Mouse (Mus musculus) heart, postnatal 0 days (tissue): ENCODE results near the gene Art4. TPM values are rescaled to one million over a fixed set of nuclear protein-coding genes. Genes with fewer than 3 reads are reported as not detected.

Experiments used
- ATAC-seq: fragments of 200-750 bp; cut with Nextera tagmentation; 2 replicates; pipeline ENCODE4 v1.8.0; 2017; ENCODE audit warnings: low read depth, moderate number of reproducible peaks, moderate library complexity; ENCODE audit not compliant: insufficient read depth
- DNase-seq: peaks from one replicate; pipeline ENCODE4 v3.0.0-alpha.2; 2016; ENCODE audit warnings: low spot score
- H3K27ac ChIP-seq: fragments of 300-500 bp; sonication (generic); 2 replicates; pipeline ENCODE4 v1.5.1; 2014; ENCODE audit warnings: low read depth, mild to moderate bottlenecking
- H3K27me3 ChIP-seq: fragments of 300-500 bp; sonication (generic); 2 replicates; pipeline ENCODE4 v1.6.1; 2014; ENCODE audit warnings: low read length, mixed read lengths; ENCODE audit not compliant: control insufficient read depth, insufficient read depth
- H3K36me3 ChIP-seq: fragments of 300-500 bp; sonication (generic); replicated peaks from 2 replicates; pipeline ENCODE4 v1.6.1; 2014; ENCODE audit warnings: low read length, mixed read lengths; ENCODE audit not compliant: control insufficient read depth, insufficient read depth
- H3K4me1 ChIP-seq: fragments of 300-500 bp; sonication (generic); 2 replicates; pipeline ENCODE4 v1.6.1; 2014; ENCODE audit warnings: antibody characterized with exemption; ENCODE audit not compliant: control insufficient read depth, insufficient read depth
- H3K4me2 ChIP-seq: fragments of 300-500 bp; sonication (generic); 2 replicates; pipeline ENCODE4 v1.6.1; 2014; ENCODE audit warnings: low read depth, mild to moderate bottlenecking, low read length, moderate library complexity
- H3K4me3 ChIP-seq: fragments of 300-500 bp; sonication (generic); 2 replicates; pipeline ENCODE4 v1.5.1; 2014; ENCODE audit warnings: low read depth, low read length
- H3K9ac ChIP-seq: fragments of 300-500 bp; sonication (generic); replicated peaks from 2 replicates; pipeline ENCODE4 v1.6.1; 2014; ENCODE audit warnings: low read depth, low read length, mixed read lengths
- H3K9me3 ChIP-seq: fragments of 300-500 bp; sonication (generic); replicated peaks from 2 replicates; pipeline ENCODE4 v1.6.1; 2016; ENCODE audit warnings: low read length; ENCODE audit not compliant: control insufficient read depth
- CTCF ChIP-seq: IDR thresholded peaks from 2 replicates; pipeline ENCODE4 v1.5.1; 2016; ENCODE audit warnings: antibody characterized with exemption, control low read depth, low read depth
- EP300 ChIP-seq: IDR thresholded peaks from 2 replicates; pipeline ENCODE4 v1.6.1; 2016; ENCODE audit warnings: antibody characterized with exemption, low read depth
- WGBS: fragments of 180-500 bp; shearing (Covaris S2); extraction: QIAGEN DNeasy Blood & Tissue Kit; methylation state at CpG from one replicate; pipeline ENCODE4 v1.1.7; 2014; 5-methylcytosine and 5-hydroxymethylcytosine counted together
- polyA plus RNA-seq: library from polyadenylated mRNA; unstranded; fragments of >200 nt; fragmentation: Nextera tagmentation; extraction: Ambion mirVana; gene quantifications from 2 replicates; pipeline ENCODE4 v1.2.1, GENCODE M21; 2015
- total RNA-seq: library from RNA; depleted of rRNA; stranded (reverse); fragments of >200 nt; gene quantifications from 2 replicates; pipeline ENCODE4 v1.2.3, GENCODE M21; 2014; ENCODE audit warnings: low replicate concordance

Gene Art4
- total and polyA plus RNA-seq, 2 experiments from 2014 or later: 8.7 to 19.3 TPM

- no peak overlapping the region for H3K27ac ChIP-seq
- WGBS: 84% methylated on average over 6 of the region's 6 CpGs
- H3K27me3 ChIP-seq: no peaks in the 10 kb centered on the region
- TF ChIP-seq CTCF (no peak), EP300 (no peak)
- ATAC-seq: no peak
- no peaks in the 10 kb centered on the region for H3K36me3 ChIP-seq
- DNase-seq: no peak
- no peak overlapping the region for H3K4me2 ChIP-seq
- H3K9ac ChIP-seq: no peak overlapping the region
- peaks cover 7% of the 10 kb centered on the region for H3K4me1 ChIP-seq
- no peak overlapping the region for H3K4me3 ChIP-seq
- no peaks in the 10 kb centered on the region for H3K9me3 ChIP-seq
Measured at GRCm38 (mm10) chr6:136883961-136884360, 26.4 kb upstream of the Art4 start.

- no peak for DNase-seq
- Histone ChIP-seq H3K9me3 (no peaks in the 10 kb centered on the region), H3K4me1 (peaks cover 7% of the 10 kb centered on the region), H3K27ac (no peak overlapping the region), H3K36me3 (no peaks in the 10 kb centered on the region), H3K4me2 (no peak overlapping the region), H3K9ac (no peak overlapping the region), H3K4me3 (no peak overlapping the region), H3K27me3 (no peaks in the 10 kb centered on the region)
- ATAC-seq: no peak
- WGBS: 57% methylated on average over 3 of the region's 3 CpGs
- TF ChIP-seq EP300: no peak
- TF ChIP-seq CTCF: no peak
Measured at GRCm38 (mm10) chr6:136883431-136883915, 25.9 kb upstream of the Art4 start.

- Histone ChIP-seq H3K27me3 (no peaks in the 10 kb centered on the region), H3K27ac (no peak overlapping the region), H3K4me2 (no peak overlapping the region), H3K9ac (no peak overlapping the region), H3K9me3 (no peaks in the 10 kb centered on the region), H3K4me1 (no peaks in the 10 kb centered on the region), H3K4me3 (no peak overlapping the region), H3K36me3 (no peaks in the 10 kb centered on the region)
- ATAC-seq: no peak
- 55% methylated on average over 8 of the region's 8 CpGs for WGBS
- TF ChIP-seq CTCF (no peak), EP300 (no peak)
- no peak for DNase-seq
Measured at GRCm38 (mm10) chr6:136881678-136882077, 24.1 kb upstream of the Art4 start.

GRCm38 (mm10) chr6:136875670-136876069, 18.1 kb upstream of the Art4 start, which contains the start of gene Mgp:
TSS of gene Mgp (minus strand) at chr6:136875823.
- Histone ChIP-seq H3K27me3 (no peaks in the 10 kb centered on the region), H3K27ac (peak within 1 kb of the TSS; percentile 56)

GRCm38 (mm10) chr6:136874599-136874998, 17.1 kb upstream of the Art4 start:
- Histone ChIP-seq H3K4me1 (peaks cover 9% of the 10 kb centered on the region), H3K27me3 (no peaks in the 10 kb centered on the region), H3K27ac (peak overlapping the region; percentile 22), H3K4me3 (peak overlapping the region; percentile 38), H3K36me3 (no peaks in the 10 kb centered on the region), H3K9me3 (no peaks in the 10 kb centered on the region), H3K4me2 (peak overlapping the region; percentile 60), H3K9ac (peak overlapping the region; percentile 42)
- peak; percentile 58 for DNase-seq
- TF ChIP-seq CTCF: no peak
- no peak for TF ChIP-seq EP300
- WGBS: 12% methylated on average over 8 of the region's 8 CpGs
- ATAC-seq: no peak

More at GRCm38 (mm10) chr6:136875670-136876069, 18.1 kb upstream of the Art4 start, which contains the start of gene Mgp:
- Histone ChIP-seq H3K4me1 (peaks cover 9% of the 10 kb centered on the region), H3K9ac (peak within 1 kb of the TSS; percentile 55), H3K4me3 (peak within 1 kb of the TSS; percentile 38), H3K9me3 (no peaks in the 10 kb centered on the region), H3K4me2 (peak within 1 kb of the TSS; percentile 60), H3K36me3 (no peaks in the 10 kb centered on the region)
- ATAC-seq: peak; percentile 77
- TF ChIP-seq CTCF (no peak), EP300 (no peak)
- DNase-seq: peak; percentile 61
- WGBS: 23% methylated on average over 9 of the region's 9 CpGs

- WGBS: 68% methylated on average over 5 of the region's 5 CpGs
- DNase-seq (no peak), ATAC-seq (no peak)
- Histone ChIP-seq H3K27ac (no peak overlapping the region), H3K9me3 (no peaks in the 10 kb centered on the region), H3K4me3 (no peak overlapping the region), H3K4me2 (no peak overlapping the region), H3K27me3 (no peaks in the 10 kb centered on the region), H3K4me1 (no peaks in the 10 kb centered on the region), H3K9ac (no peak overlapping the region), H3K36me3 (no peaks in the 10 kb centered on the region)
- no peak for TF ChIP-seq EP300
- TF ChIP-seq CTCF: no peak
Measured at GRCm38 (mm10) chr6:136868921-136869320, 11.4 kb upstream of the Art4 start.
